Mouse (Mus musculus) G1E-ER4 (cell line): ENCODE measurements around the gene Pxdn. TPM values are rescaled to one million over a fixed set of nuclear protein-coding genes. Genes with fewer than 3 reads are reported as not detected.

Experiments
- GATA1 ChIP-seq: IDR thresholded peaks from one replicate; pipeline ENCODE4 v1.8.0; 2012; ENCODE audit warnings: low read length, inconsistent platforms
- polyA plus RNA-seq: library from polyadenylated mRNA; stranded (reverse); fragments of >175 nt; gene quantifications from 2 replicates; pipeline ENCODE4 v1.2.3, GENCODE M21; 2012

The Pxdn gene
- not detected in 2 replicates for polyA plus RNA-seq

GRCm38 (mm10) chr12:29937308-29937707 lies at the start of gene Pxdn:
Gene Pxdn, plus strand, starts transcription at chr12:29937608.
- TF ChIP-seq GATA1: no peak

- no peak for TF ChIP-seq GATA1
These were observed 42.7 kb upstream of the Pxdn start for GRCm38 (mm10) chr12:29894669-29895068.

GRCm38 (mm10) chr12:29897533-29898085 lies 39.8 kb upstream of the Pxdn start:
- TF ChIP-seq GATA1: no peak

GRCm38 (mm10) chr12:29904101-29904874 lies 33.1 kb upstream of the Pxdn start:
- TF ChIP-seq GATA1: no peak

GRCm38 (mm10) chr12:29907056-29907455 lies 30.4 kb upstream of the Pxdn start:
- TF ChIP-seq GATA1: no peak

- no peak for TF ChIP-seq GATA1
These were observed 21.3 kb upstream of the Pxdn start for GRCm38 (mm10) chr12:29916139-29916538.

- no peak for TF ChIP-seq GATA1
These were observed 20.6 kb upstream of the Pxdn start for GRCm38 (mm10) chr12:29916807-29917206.

- TF ChIP-seq GATA1: no peak
These were observed 17.1 kb upstream of the Pxdn start for GRCm38 (mm10) chr12:29920298-29920697.

GRCm38 (mm10) chr12:29921481-29921880 lies 15.9 kb upstream of the Pxdn start:
- TF ChIP-seq GATA1: no peak

- no peak for TF ChIP-seq GATA1
These were observed 10.5 kb upstream of the Pxdn start for GRCm38 (mm10) chr12:29926896-29927295.

GRCm38 (mm10) chr12:29930591-29930990 lies 6.8 kb upstream of the Pxdn start:
- TF ChIP-seq GATA1: no peak

GRCm38 (mm10) chr12:29932951-29933350 lies 4.5 kb upstream of the Pxdn start:
- TF ChIP-seq GATA1: no peak

- TF ChIP-seq GATA1: no peak
These were observed 3.9 kb upstream of the Pxdn start for GRCm38 (mm10) chr12:29933501-29933900.

GRCm38 (mm10) chr12:29934120-29934581 lies 3.3 kb upstream of the Pxdn start:
- TF ChIP-seq GATA1: no peak

GRCm38 (mm10) chr12:29937851-29938375 lies 505 bp downstream of the Pxdn start:
- TF ChIP-seq GATA1: no peak

- TF ChIP-seq GATA1: no peak
These were observed 1.1 kb downstream of the Pxdn start for GRCm38 (mm10) chr12:29938376-29939041.
